Mouse (Mus musculus) heart, embryonic 11.5 days (tissue): ENCODE data around the gene Brd7. TPM values are rescaled to one million over a fixed set of nuclear protein-coding genes. Genes with fewer than 3 reads are reported as not detected.
A peak's percentile ranks its signal among the peaks of the same experiment; 100 is the strongest.

ENCODE experiments used
- ATAC-seq: fragments of 200-750 bp; cut with Nextera tagmentation; replicated peaks from 2 replicates; pipeline ENCODE4 v1.8.0; 2017; ENCODE audit warnings: moderate library complexity; ENCODE audit not compliant: insufficient number of reproducible peaks, low FRiP score, low TSS enrichment
- H3K27ac ChIP-seq: fragments of 300-500 bp; sonication (generic); 2 replicates; pipeline ENCODE4 v1.5.1; 2014; ENCODE audit warnings: mild to moderate bottlenecking, low read depth, low read length
- H3K27me3 ChIP-seq: fragments of 300-500 bp; sonication (generic); 2 replicates; pipeline ENCODE4 v1.6.1; 2014; ENCODE audit warnings: mild to moderate bottlenecking, low read length, mixed read lengths; ENCODE audit not compliant: control insufficient read depth, insufficient read depth
- H3K36me3 ChIP-seq: fragments of 300-500 bp; sonication (generic); 2 replicates; pipeline ENCODE4 v1.6.1; 2014; ENCODE audit warnings: mild to moderate bottlenecking, low read length, moderate library complexity, mixed read lengths; ENCODE audit not compliant: control insufficient read depth, insufficient read depth
- H3K4me1 ChIP-seq: fragments of 300-500 bp; sonication (generic); 2 replicates; pipeline ENCODE4 v1.6.1; 2014; ENCODE audit warnings: low read length; ENCODE audit not compliant: control insufficient read depth, insufficient read depth
- H3K4me2 ChIP-seq: fragments of 300-500 bp; sonication (generic); 2 replicates; pipeline ENCODE4 v1.6.1; 2014; ENCODE audit warnings: mild to moderate bottlenecking, moderate library complexity
- H3K4me3 ChIP-seq: fragments of 300-500 bp; sonication (generic); 2 replicates; pipeline ENCODE4 v1.5.1; 2014; ENCODE audit warnings: low read depth, low read length
- H3K9ac ChIP-seq: fragments of 300-500 bp; sonication (generic); 2 replicates; pipeline ENCODE4 v1.6.1; 2014; ENCODE audit warnings: mild to moderate bottlenecking, low read depth, low read length, moderate library complexity
- H3K9me3 ChIP-seq: fragments of 300-500 bp; sonication (generic); replicated peaks from 2 replicates; pipeline ENCODE4 v1.6.1; 2016; ENCODE audit warnings: low read length; ENCODE audit not compliant: control insufficient read depth
- WGBS: fragments of 180-500 bp; shearing (Covaris S2); extraction: QIAGEN DNeasy Blood & Tissue Kit; methylation state at CpG from one replicate; pipeline ENCODE4 v1.1.7; 2014; ENCODE audit not compliant: insufficient replicate concordance; 5-methylcytosine and 5-hydroxymethylcytosine counted together
- polyA plus RNA-seq: library from polyadenylated mRNA; unstranded; fragments of >200 nt; fragmentation: Nextera tagmentation; extraction: Ambion mirVana; gene quantifications from 2 replicates; pipeline ENCODE4 v1.2.1, GENCODE M21; 2014

Brd7 gene
- polyA plus RNA-seq, 1 experiment from 2014 or later = 79.7 TPM

GRCm38 (mm10) chr8:88339221-88339620 lies 22.8 kb downstream of the Brd7 start:
- peak overlapping the region; percentile 81 for H3K27ac ChIP-seq
- H3K4me3 ChIP-seq = no peak overlapping the region
- WGBS = 59% methylated on average over 3 of the region's 3 CpGs
- no peak for ATAC-seq
- no peaks in the 10 kb centered on the region for H3K27me3 ChIP-seq
- peaks cover 30% of the 10 kb centered on the region for H3K36me3 ChIP-seq
- H3K4me1 ChIP-seq = peaks cover 13% of the 10 kb centered on the region
- no peak overlapping the region for H3K9ac ChIP-seq
- H3K4me2 ChIP-seq = no peak overlapping the region
- no peaks in the 10 kb centered on the region for H3K9me3 ChIP-seq

- Histone ChIP-seq H3K9me3 (no peaks in the 10 kb centered on the region), H3K27ac (peak overlapping the region; percentile 86), H3K9ac (no peak overlapping the region), H3K27me3 (no peaks in the 10 kb centered on the region), H3K4me1 (peaks cover 22% of the 10 kb centered on the region), H3K36me3 (peaks cover 28% of the 10 kb centered on the region), H3K4me2 (peak overlapping the region; percentile 12; the same call in 1 of the 2 replicates), H3K4me3 (no peak overlapping the region)
- no peak for ATAC-seq
- WGBS = 69% methylated on average over 3 of the region's 3 CpGs
These were observed 27.0 kb downstream of the Brd7 start for GRCm38 (mm10) chr8:88334975-88335374.

GRCm38 (mm10) chr8:88334384-88334783 lies 27.6 kb downstream of the Brd7 start:
- peak overlapping the region; percentile 86 for H3K27ac ChIP-seq
- no peaks in the 10 kb centered on the region for H3K9me3 ChIP-seq
- H3K4me3 ChIP-seq = no peak overlapping the region
- H3K4me2 ChIP-seq = peak overlapping the region; percentile 12; the same call in 1 of the 2 replicates
- no peaks in the 10 kb centered on the region for H3K27me3 ChIP-seq
- H3K36me3 ChIP-seq = peaks cover 29% of the 10 kb centered on the region
- peaks cover 20% of the 10 kb centered on the region for H3K4me1 ChIP-seq
- 0 out of 2 replicates have a peak, but pooled peaks have one; percentile 52 for ATAC-seq
- no peak overlapping the region for H3K9ac ChIP-seq
- WGBS = 63% methylated on average over 2 of the region's 2 CpGs

- Histone ChIP-seq H3K4me3 (no peak overlapping the region), H3K27ac (no peak overlapping the region), H3K36me3 (peaks cover 30% of the 10 kb centered on the region), H3K4me1 (peaks cover 20% of the 10 kb centered on the region), H3K9ac (no peak overlapping the region), H3K4me2 (no peak overlapping the region), H3K9me3 (no peaks in the 10 kb centered on the region), H3K27me3 (no peaks in the 10 kb centered on the region)
- WGBS = 81% methylated on average over 3 of the region's 3 CpGs
- ATAC-seq = no peak
These were observed 31.2 kb downstream of the Brd7 start for GRCm38 (mm10) chr8:88330816-88331215.

GRCm38 (mm10) chr8:88328689-88329088 lies 33.3 kb downstream of the Brd7 start:
- no peak overlapping the region for H3K4me3 ChIP-seq
- peaks cover 25% of the 10 kb centered on the region for H3K36me3 ChIP-seq
- no peak for ATAC-seq
- 91% methylated on average over 6 of the region's 6 CpGs for WGBS
- no peak overlapping the region for H3K4me2 ChIP-seq
- H3K27me3 ChIP-seq = no peaks in the 10 kb centered on the region
- H3K9ac ChIP-seq = no peak overlapping the region
- H3K9me3 ChIP-seq = no peaks in the 10 kb centered on the region
- peaks cover 7% of the 10 kb centered on the region for H3K4me1 ChIP-seq
- H3K27ac ChIP-seq = no peak overlapping the region; the same call in 1 of the 2 replicates

- WGBS = 96% methylated on average over 12 of the region's 12 CpGs
- H3K9me3 ChIP-seq = no peaks in the 10 kb centered on the region
- no peaks in the 10 kb centered on the region for H3K27me3 ChIP-seq
- no peak for ATAC-seq
- H3K4me3 ChIP-seq = no peak overlapping the region
- H3K36me3 ChIP-seq = peaks cover 17% of the 10 kb centered on the region
- H3K9ac ChIP-seq = no peak overlapping the region
- no peak overlapping the region for H3K27ac ChIP-seq
- H3K4me2 ChIP-seq = no peak overlapping the region
- H3K4me1 ChIP-seq = no peaks in the 10 kb centered on the region
These were observed 35.7 kb downstream of the Brd7 start for GRCm38 (mm10) chr8:88326328-88326727.

GRCm38 (mm10) chr8:88325795-88326194 lies 36.2 kb downstream of the Brd7 start:
- Histone ChIP-seq H3K4me2 (no peak overlapping the region), H3K36me3 (peaks cover 17% of the 10 kb centered on the region), H3K4me1 (no peaks in the 10 kb centered on the region), H3K4me3 (no peak overlapping the region), H3K27ac (no peak overlapping the region), H3K27me3 (no peaks in the 10 kb centered on the region), H3K9ac (no peak overlapping the region), H3K9me3 (no peaks in the 10 kb centered on the region)
- 91% methylated on average over 5 of the region's 5 CpGs for WGBS
- ATAC-seq = no peak

- ATAC-seq = no peak
- H3K4me1 ChIP-seq = no peaks in the 10 kb centered on the region
- no peak overlapping the region for H3K4me3 ChIP-seq
- peaks cover 17% of the 10 kb centered on the region for H3K36me3 ChIP-seq
- no peak overlapping the region for H3K9ac ChIP-seq
- H3K4me2 ChIP-seq = no peak overlapping the region
- no peaks in the 10 kb centered on the region for H3K9me3 ChIP-seq
- WGBS = 41% methylated on average over 5 of the region's 5 CpGs
- H3K27ac ChIP-seq = no peak overlapping the region
- no peaks in the 10 kb centered on the region for H3K27me3 ChIP-seq
These were observed 36.7 kb downstream of the Brd7 start for GRCm38 (mm10) chr8:88325251-88325650.

- Histone ChIP-seq H3K4me1 (no peaks in the 10 kb centered on the region), H3K9me3 (no peaks in the 10 kb centered on the region), H3K4me3 (no peak overlapping the region), H3K4me2 (no peak overlapping the region), H3K27ac (no peak overlapping the region), H3K36me3 (peaks cover 12% of the 10 kb centered on the region), H3K9ac (no peak overlapping the region), H3K27me3 (no peaks in the 10 kb centered on the region)
- WGBS = 79% methylated on average over 11 of the region's 11 CpGs
- ATAC-seq = no peak
These were observed 37.2 kb downstream of the Brd7 start for GRCm38 (mm10) chr8:88324760-88325159.
